Mouse (Mus musculus): ENCODE results near the gene Hey2. TPM values are rescaled to one million over a fixed set of nuclear protein-coding genes. Genes with fewer than 3 reads are reported as not detected.

Hey2 gene
- total RNA-seq, 2 experiments from 2014 or later: not detected

GRCm38 (mm10) chr10:30796469-30797261, 45.9 kb downstream of the Hey2 start:
- ATAC-seq (replicated peaks; ENCODE audit: poor library complexity, severe bottlenecking): peak; percentile 98

GRCm38 (mm10) chr10:30791016-30791415, 51.6 kb downstream of the Hey2 start:
- ATAC-seq (replicated peaks; ENCODE audit: poor library complexity, severe bottlenecking): no peak

GRCm38 (mm10) chr10:30789521-30789920, 53.1 kb downstream of the Hey2 start:
- no peak for ATAC-seq (replicated peaks; ENCODE audit: poor library complexity, severe bottlenecking)

GRCm38 (mm10) chr10:30788340-30788721, 54.3 kb downstream of the Hey2 start:
- ATAC-seq (replicated peaks; ENCODE audit: poor library complexity, severe bottlenecking): no peak

GRCm38 (mm10) chr10:30787684-30788339, 54.8 kb downstream of the Hey2 start:
- ATAC-seq (replicated peaks; ENCODE audit: poor library complexity, severe bottlenecking): peak; percentile 62

- peak; percentile 86 for ATAC-seq (replicated peaks; ENCODE audit: poor library complexity, severe bottlenecking)
Observed at GRCm38 (mm10) chr10:30786103-30786754, 56.4 kb downstream of the Hey2 start.

Other genes with a start within 250 kb of the Hey2 start
- gene Trmt11, start 242.1 kb downstream of the Hey2 start, total RNA-seq (2014; fragmentation: Nextera tagmentation): 18.9 and 24.3 TPM in 2 replicates
- 23.4 and 28.0 TPM in 2 replicates for gene Trmt11, start 242.1 kb downstream of the Hey2 start, total RNA-seq (2017)
- 26.7 and 34.5 TPM in 2 replicates for gene Hint3, start 213.2 kb downstream of the Hey2 start, total RNA-seq (2014; fragmentation: Nextera tagmentation)
- gene Hint3, start 213.2 kb downstream of the Hey2 start, total RNA-seq (2017): 9.7 and 11.5 TPM in 2 replicates
- 13.6 and 20.2 TPM in 2 replicates for gene Ncoa7, start 39.5 kb downstream of the Hey2 start, total RNA-seq (2014; fragmentation: Nextera tagmentation)
- 14.8 and 17.5 TPM in 2 replicates for gene Ncoa7, start 39.5 kb downstream of the Hey2 start, total RNA-seq (2017)